Mouse (Mus musculus): ENCODE data around the gene Elp1. TPM values are rescaled to one million over a fixed set of nuclear protein-coding genes. Genes with fewer than 3 reads are reported as not detected.

Elp1 gene
- polyA plus RNA-seq, 1 experiment from 2014 or later, result 64.0 TPM

DNA sequence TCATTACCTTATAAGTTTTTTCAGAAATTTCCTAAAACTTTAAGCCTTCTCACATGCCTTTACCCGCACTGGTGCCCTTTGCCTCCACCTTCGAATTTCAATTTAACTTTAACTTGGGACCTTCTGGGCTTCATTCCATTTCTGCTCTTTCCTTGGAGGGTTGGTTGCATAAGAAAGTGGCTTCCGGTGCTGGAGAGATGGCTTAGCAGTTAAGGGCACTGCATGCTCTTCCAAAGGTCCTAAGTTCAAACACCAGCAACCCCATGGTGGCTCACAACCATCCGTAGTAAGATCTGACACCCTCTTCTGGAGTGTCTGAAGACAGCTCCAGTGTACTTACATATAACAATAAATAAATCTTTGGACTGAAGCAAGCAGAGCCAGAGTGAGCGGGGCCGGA lies 78.9 kb downstream of the Elp1 start:
- WGBS, result 97% methylated on average over 6 of the region's 6 CpGs
- ATAC-seq, result no peak
- H3K4me3 ChIP-seq (ENCODE audit: low read depth, low read length), result no peak overlapping the region
- 0 out of 2 replicates have a peak, but pooled peaks cover 5% of the 10 kb centered on the region for H3K9me3 ChIP-seq (replicated peaks; ENCODE audit: control insufficient read depth, low read length, poor library complexity, severe bottlenecking)
- H3K27me3 ChIP-seq (ENCODE audit: control insufficient read depth, insufficient read depth, low read depth, low read length), result no peaks in the 10 kb centered on the region
- H3K4me1 ChIP-seq (ENCODE audit: control insufficient read depth, insufficient read depth, low read length), result 0 out of 2 replicates have a peak, but pooled peaks cover 2% of the 10 kb centered on the region
- no peaks in the 10 kb centered on the region for H3K36me3 ChIP-seq (ENCODE audit: control insufficient read depth, insufficient read depth, low read length)
- no peak overlapping the region for H3K9ac ChIP-seq (ENCODE audit: low read depth, low read length)
- no peak overlapping the region for H3K4me2 ChIP-seq (ENCODE audit: low read length)
- H3K27ac ChIP-seq (ENCODE audit: low read length), result no peak overlapping the region

DNA sequence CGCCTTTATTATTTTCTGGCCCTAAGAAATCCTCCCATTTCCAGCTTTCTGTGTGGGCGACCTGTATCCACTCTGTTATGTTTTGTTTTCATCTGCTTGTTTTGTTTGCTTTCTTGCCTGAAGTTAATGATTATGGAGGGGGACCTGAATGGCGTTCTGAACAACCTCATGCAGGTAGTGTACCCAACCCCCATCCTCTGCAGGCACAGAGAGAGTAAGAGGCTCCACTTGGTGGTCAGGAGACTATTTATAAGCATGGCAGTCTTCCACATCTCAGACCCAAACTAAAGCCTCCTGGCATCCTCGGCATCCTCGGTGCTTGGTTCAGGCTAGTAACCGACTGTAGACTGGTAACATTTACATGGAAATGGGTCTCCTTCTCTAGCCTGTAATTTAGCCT lies 79.8 kb downstream of the Elp1 start:
- ATAC-seq, result no peak
- 0 out of 2 replicates have a peak, but pooled peaks cover 2% of the 10 kb centered on the region for H3K4me1 ChIP-seq (ENCODE audit: control insufficient read depth, insufficient read depth, low read length)
- no peak overlapping the region for H3K9ac ChIP-seq (ENCODE audit: low read depth, low read length)
- no peak overlapping the region for H3K4me2 ChIP-seq (ENCODE audit: low read length)
- H3K27ac ChIP-seq (ENCODE audit: low read length), result no peak overlapping the region
- 69% methylated on average over 6 of the region's 6 CpGs for WGBS
- H3K27me3 ChIP-seq (ENCODE audit: control insufficient read depth, insufficient read depth, low read depth, low read length), result no peaks in the 10 kb centered on the region
- H3K4me3 ChIP-seq (ENCODE audit: low read depth, low read length), result no peak overlapping the region
- no peaks in the 10 kb centered on the region for H3K36me3 ChIP-seq (ENCODE audit: control insufficient read depth, insufficient read depth, low read length)
- 0 out of 2 replicates have a peak, but pooled peaks cover under 1% of the 10 kb centered on the region for H3K9me3 ChIP-seq (replicated peaks; ENCODE audit: control insufficient read depth, low read length, poor library complexity, severe bottlenecking)

DNA sequence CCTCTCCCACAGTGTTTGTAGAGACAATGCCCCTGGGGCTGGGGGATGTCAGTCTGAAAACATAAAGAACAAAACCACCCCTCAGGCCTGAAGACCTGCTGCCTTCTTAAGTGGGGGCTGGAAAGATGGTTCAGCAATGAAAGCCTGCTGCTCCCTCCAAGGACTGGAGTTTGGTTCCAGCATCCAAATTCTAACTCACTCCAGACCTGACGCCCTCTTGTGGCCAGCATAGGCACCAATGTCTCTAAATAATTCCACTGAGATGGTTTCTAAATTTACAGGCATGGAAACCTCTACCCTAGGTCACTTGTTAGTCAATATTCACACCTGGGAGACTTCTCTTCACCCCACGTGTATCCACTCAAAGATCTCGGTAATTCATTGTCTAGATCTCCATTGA lies 80.7 kb downstream of the Elp1 start:
- H3K9ac ChIP-seq (ENCODE audit: low read depth, low read length), result no peak overlapping the region
- H3K36me3 ChIP-seq (ENCODE audit: control insufficient read depth, insufficient read depth, low read length), result no peaks in the 10 kb centered on the region
- no peak for ATAC-seq
- 0 out of 2 replicates have a peak, but pooled peaks cover 2% of the 10 kb centered on the region for H3K4me1 ChIP-seq (ENCODE audit: control insufficient read depth, insufficient read depth, low read length)
- H3K9me3 ChIP-seq (replicated peaks; ENCODE audit: control insufficient read depth, low read length, poor library complexity, severe bottlenecking), result no peaks in the 10 kb centered on the region
- no peak overlapping the region for H3K4me2 ChIP-seq (ENCODE audit: low read length)
- WGBS, result 30% methylated on average over 3 of the region's 3 CpGs
- H3K4me3 ChIP-seq (ENCODE audit: low read depth, low read length), result no peak overlapping the region
- no peaks in the 10 kb centered on the region for H3K27me3 ChIP-seq (ENCODE audit: control insufficient read depth, insufficient read depth, low read depth, low read length)
- no peak overlapping the region for H3K27ac ChIP-seq (ENCODE audit: low read length)

DNA sequence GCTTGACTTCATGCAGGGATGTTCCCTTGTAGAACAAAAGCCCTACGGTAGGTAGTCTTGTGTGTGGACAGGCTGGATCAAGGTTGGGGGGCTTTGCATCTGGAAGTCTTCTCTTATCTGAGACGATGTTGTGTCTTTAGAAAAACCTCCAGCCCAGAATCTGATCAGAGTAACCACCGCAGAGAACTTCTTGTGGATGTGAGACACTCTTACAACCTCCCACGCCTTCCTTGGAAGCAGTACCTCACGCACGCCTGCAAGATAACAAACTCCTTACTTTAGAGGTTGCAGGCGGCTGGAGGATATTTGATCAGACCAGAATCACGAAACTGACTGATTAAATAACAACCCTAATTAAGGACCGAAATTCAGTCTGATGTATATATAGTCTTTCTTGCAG lies 81.7 kb downstream of the Elp1 start:
- Histone ChIP-seq H3K4me1 (ENCODE audit: control insufficient read depth, insufficient read depth, low read length) (0 out of 2 replicates have a peak, but pooled peaks cover 2% of the 10 kb centered on the region), H3K27me3 (ENCODE audit: control insufficient read depth, insufficient read depth, low read depth, low read length) (no peaks in the 10 kb centered on the region), H3K4me3 (ENCODE audit: low read depth, low read length) (no peak overlapping the region), H3K9ac (ENCODE audit: low read depth, low read length) (no peak overlapping the region), H3K27ac (ENCODE audit: low read length) (no peak overlapping the region), H3K9me3 (replicated peaks; ENCODE audit: control insufficient read depth, low read length, poor library complexity, severe bottlenecking) (no peaks in the 10 kb centered on the region), H3K36me3 (ENCODE audit: control insufficient read depth, insufficient read depth, low read length) (no peaks in the 10 kb centered on the region), H3K4me2 (ENCODE audit: low read length) (no peak overlapping the region)
- no peak for ATAC-seq
- 86% methylated on average over 9 of the region's 9 CpGs for WGBS

DNA sequence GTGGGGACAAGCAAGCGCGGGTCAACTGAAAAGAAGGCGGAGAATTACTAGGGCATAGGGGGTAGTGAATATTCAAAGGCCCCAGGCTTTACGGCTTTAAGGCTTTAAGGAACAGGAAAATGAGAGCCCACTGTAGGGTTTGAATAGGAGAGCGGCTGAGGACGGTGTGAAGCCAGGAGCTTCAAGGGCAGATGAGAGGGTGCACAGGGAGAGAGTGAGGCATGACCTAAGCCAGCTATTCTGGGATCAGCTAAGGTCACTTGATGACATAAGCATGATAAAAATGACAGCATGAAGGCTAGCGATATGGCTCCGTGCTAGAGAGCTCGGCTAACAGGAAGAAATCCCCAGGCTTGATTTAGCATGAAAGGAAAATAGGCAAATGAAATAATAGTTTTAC lies 82.7 kb downstream of the Elp1 start:
- ATAC-seq, result peak; percentile 54; the same call in 1 of the 2 replicates
- Histone ChIP-seq H3K27ac (ENCODE audit: low read length) (no peak overlapping the region), H3K4me2 (ENCODE audit: low read length) (no peak overlapping the region), H3K4me3 (ENCODE audit: low read depth, low read length) (no peak overlapping the region), H3K4me1 (ENCODE audit: control insufficient read depth, insufficient read depth, low read length) (0 out of 2 replicates have a peak, but pooled peaks cover 2% of the 10 kb centered on the region), H3K9me3 (replicated peaks; ENCODE audit: control insufficient read depth, low read length, poor library complexity, severe bottlenecking) (no peaks in the 10 kb centered on the region), H3K9ac (ENCODE audit: low read depth, low read length) (no peak overlapping the region), H3K27me3 (ENCODE audit: control insufficient read depth, insufficient read depth, low read depth, low read length) (no peaks in the 10 kb centered on the region), H3K36me3 (ENCODE audit: control insufficient read depth, insufficient read depth, low read length) (no peaks in the 10 kb centered on the region)
- WGBS, result 58% methylated on average over 9 of the region's 9 CpGs

DNA sequence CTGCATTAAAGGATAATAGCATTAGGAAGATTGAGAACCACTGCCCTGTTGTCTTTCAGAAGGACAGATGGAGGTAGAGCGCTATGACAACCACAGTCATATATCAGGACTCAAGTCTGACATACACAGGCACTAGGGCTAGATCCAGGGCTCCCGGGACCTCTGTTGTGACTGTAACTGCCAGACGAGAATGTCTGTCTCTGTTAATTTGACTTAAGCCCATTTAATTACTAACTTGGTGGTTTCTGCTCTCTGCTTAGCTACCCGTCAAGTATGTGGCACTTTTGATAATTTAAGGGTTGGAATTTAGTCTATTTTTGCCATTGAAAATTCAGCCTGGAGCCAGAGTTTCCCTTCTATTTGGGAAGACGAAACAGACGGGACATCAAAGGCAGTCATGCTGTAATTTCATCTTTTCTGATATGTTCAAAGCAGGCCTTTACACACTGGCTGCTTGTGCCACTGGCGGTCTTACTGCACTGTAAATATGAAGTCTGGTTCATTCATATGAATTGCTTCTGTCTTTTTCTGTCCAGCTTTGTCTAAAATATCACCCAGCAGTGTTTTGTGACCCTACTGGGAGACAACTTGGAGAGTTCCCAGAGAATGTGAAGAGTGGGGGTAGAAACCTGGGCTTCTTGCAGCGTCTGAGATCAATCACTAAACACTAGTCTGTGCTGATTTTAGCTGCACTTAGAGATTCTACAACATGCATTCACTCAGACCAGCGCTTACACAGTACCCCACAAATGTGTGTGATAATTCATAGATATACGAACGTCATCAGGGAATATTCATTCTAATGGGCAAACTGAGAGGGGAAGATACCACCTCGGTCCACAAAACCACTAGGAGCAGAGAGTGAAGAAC lies 83.3 kb downstream of the Elp1 start:
- Histone ChIP-seq H3K4me2 (ENCODE audit: low read length) (no peak overlapping the region), H3K4me1 (ENCODE audit: control insufficient read depth, insufficient read depth, low read length) (0 out of 2 replicates have a peak, but pooled peaks cover 2% of the 10 kb centered on the region), H3K27me3 (ENCODE audit: control insufficient read depth, insufficient read depth, low read depth, low read length) (no peaks in the 10 kb centered on the region), H3K9me3 (replicated peaks; ENCODE audit: control insufficient read depth, low read length, poor library complexity, severe bottlenecking) (no peaks in the 10 kb centered on the region), H3K27ac (ENCODE audit: low read length) (no peak overlapping the region), H3K36me3 (ENCODE audit: control insufficient read depth, insufficient read depth, low read length) (no peaks in the 10 kb centered on the region), H3K9ac (ENCODE audit: low read depth, low read length) (no peak overlapping the region), H3K4me3 (ENCODE audit: low read depth, low read length) (no peak overlapping the region)
- peak; percentile 51; the same call in 1 of the 2 replicates for ATAC-seq
- 63% methylated on average over 12 of the region's 12 CpGs for WGBS

DNA sequence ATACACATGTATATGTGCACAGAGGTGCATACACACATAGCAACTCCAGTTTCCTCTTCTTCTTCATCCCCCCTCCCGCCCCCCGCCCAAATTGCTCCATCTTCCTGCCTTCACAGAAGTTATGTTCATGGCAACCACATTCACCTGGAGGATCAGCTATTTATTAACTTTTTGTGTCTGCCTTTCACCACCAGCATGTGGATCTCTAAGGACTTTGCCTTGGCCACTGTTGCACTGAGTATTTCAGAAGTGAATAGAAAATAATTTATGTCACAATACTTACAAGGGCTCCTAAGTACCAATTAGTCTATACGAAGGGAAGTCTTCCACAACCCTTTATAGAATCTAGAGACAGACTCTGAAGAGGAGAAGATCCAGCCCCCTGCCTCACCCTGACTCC lies 84.2 kb downstream of the Elp1 start:
- Histone ChIP-seq H3K27ac (ENCODE audit: low read length) (no peak overlapping the region), H3K27me3 (ENCODE audit: control insufficient read depth, insufficient read depth, low read depth, low read length) (no peaks in the 10 kb centered on the region), H3K9ac (ENCODE audit: low read depth, low read length) (no peak overlapping the region), H3K4me3 (ENCODE audit: low read depth, low read length) (no peak overlapping the region), H3K9me3 (replicated peaks; ENCODE audit: control insufficient read depth, low read length, poor library complexity, severe bottlenecking) (no peaks in the 10 kb centered on the region), H3K4me2 (ENCODE audit: low read length) (no peak overlapping the region), H3K4me1 (ENCODE audit: control insufficient read depth, insufficient read depth, low read length) (0 out of 2 replicates have a peak, but pooled peaks cover 2% of the 10 kb centered on the region), H3K36me3 (ENCODE audit: control insufficient read depth, insufficient read depth, low read length) (no peaks in the 10 kb centered on the region)
- 93% methylated on average over 3 of the region's 3 CpGs for whole genome bisulfite sequencing
- ATAC-seq, result no peak

DNA sequence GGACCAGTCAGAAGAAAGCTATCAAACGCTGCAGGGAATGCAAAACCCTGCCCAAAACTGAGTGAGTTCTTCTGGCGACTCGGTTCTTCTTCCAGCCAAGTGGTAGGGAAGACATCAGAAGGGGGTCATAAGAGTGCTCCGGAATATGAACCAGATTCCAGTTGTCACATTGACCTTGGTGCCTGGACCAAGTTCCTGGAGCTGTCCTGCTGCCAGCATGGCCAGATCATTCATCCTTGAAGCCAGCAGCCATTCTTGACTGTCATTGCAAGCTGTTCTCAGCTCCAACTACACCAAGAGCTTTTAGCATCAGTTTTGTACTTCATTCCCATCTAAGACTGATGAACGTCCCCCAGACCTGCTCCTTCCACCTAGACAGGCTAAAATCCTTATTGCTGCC lies 85.3 kb downstream of the Elp1 start:
- no peak overlapping the region for H3K4me2 ChIP-seq (ENCODE audit: low read length)
- no peak for ATAC-seq
- H3K4me3 ChIP-seq (ENCODE audit: low read depth, low read length), result no peak overlapping the region
- H3K27ac ChIP-seq (ENCODE audit: low read length), result no peak overlapping the region
- 50% methylated on average over 5 of the region's 5 CpGs for WGBS
- H3K27me3 ChIP-seq (ENCODE audit: control insufficient read depth, insufficient read depth, low read depth, low read length), result no peaks in the 10 kb centered on the region
- 0 out of 2 replicates have a peak, but pooled peaks cover 2% of the 10 kb centered on the region for H3K4me1 ChIP-seq (ENCODE audit: control insufficient read depth, insufficient read depth, low read length)
- H3K9ac ChIP-seq (ENCODE audit: low read depth, low read length), result no peak overlapping the region
- H3K36me3 ChIP-seq (ENCODE audit: control insufficient read depth, insufficient read depth, low read length), result no peaks in the 10 kb centered on the region
- no peaks in the 10 kb centered on the region for H3K9me3 ChIP-seq (replicated peaks; ENCODE audit: control insufficient read depth, low read length, poor library complexity, severe bottlenecking)

DNA sequence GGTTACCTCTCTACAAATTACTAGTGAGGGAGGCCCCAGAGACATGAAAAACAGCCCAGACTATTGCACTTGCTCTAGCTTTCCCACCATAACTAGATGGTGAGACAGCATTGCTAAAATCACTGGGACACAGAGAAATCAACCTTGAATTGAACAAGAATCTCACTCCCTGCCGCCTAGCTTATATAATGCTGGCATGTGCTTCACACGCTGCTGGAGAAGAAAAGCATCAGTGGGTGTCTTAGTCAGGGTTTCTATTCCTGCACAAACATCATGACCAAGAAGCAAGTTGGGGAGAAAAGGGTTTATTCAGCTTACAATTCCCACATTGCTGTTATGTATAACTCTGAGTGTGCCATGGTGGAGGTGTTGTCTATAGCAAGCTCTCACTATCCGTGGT lies 89.0 kb downstream of the Elp1 start:
- H3K27me3 ChIP-seq (ENCODE audit: control insufficient read depth, insufficient read depth, low read depth, low read length), result no peaks in the 10 kb centered on the region
- H3K27ac ChIP-seq (ENCODE audit: low read length), result no peak overlapping the region
- no peak overlapping the region for H3K4me3 ChIP-seq (ENCODE audit: low read depth, low read length)
- H3K9me3 ChIP-seq (replicated peaks; ENCODE audit: control insufficient read depth, low read length, poor library complexity, severe bottlenecking), result no peaks in the 10 kb centered on the region
- ATAC-seq, result no peak
- H3K9ac ChIP-seq (ENCODE audit: low read depth, low read length), result no peak overlapping the region
- 87% methylated on average over 3 of the region's 3 CpGs for WGBS
- no peak overlapping the region for H3K4me2 ChIP-seq (ENCODE audit: low read length)
- H3K36me3 ChIP-seq (ENCODE audit: control insufficient read depth, insufficient read depth, low read length), result no peaks in the 10 kb centered on the region
- no peaks in the 10 kb centered on the region; the same call in 1 of the 2 replicates for H3K4me1 ChIP-seq (ENCODE audit: control insufficient read depth, insufficient read depth, low read length)

Measured in midbrain, embryonic 16.5 days (tissue).